Mouse (Mus musculus): ENCODE measurements around the gene Samd7. TPM values are rescaled to one million over a fixed set of nuclear protein-coding genes. Genes with fewer than 3 reads are reported as not detected.
"Not testable (repeated sequence)": the region's sequence is repeated elsewhere in the genome, so short reads cannot be mapped to it uniquely, and the experiment has no call there.

Gene Samd7
- polyA plus RNA-seq (2015; fragmentation: Nextera tagmentation; extraction: Ambion mirVana) = not detected in 2 replicates

DNA sequence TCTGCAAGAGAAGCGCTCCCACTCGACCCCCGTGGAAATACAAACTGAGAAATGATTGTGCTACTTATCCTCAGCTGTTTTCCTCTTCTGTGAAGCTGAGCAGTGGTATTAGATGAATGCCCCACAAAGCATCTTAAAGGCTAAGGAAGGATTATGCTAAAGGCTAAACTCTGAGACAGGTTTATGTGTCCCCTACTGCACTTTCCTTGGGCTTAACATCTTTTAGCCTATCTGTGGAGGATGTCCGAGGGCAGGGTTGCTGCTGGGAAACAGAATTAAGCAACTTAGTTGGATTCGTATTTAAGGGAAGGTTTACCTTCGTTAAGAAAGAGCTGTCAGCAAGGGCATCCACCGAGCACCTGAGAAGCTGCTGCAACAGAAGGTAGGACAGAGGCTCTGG, at the start of gene Samd7:
Gene Samd7 (plus strand): TSS at position 288 of the 400 bp plus-strand sequence.
- no peak within 1 kb of the TSS for H3K27ac ChIP-seq (replicated peaks)
- H3K36me3 ChIP-seq = no peaks in the 10 kb centered on the region
- H3K4me1 ChIP-seq = no peaks in the 10 kb centered on the region
- ATAC-seq (ENCODE audit: low FRiP score) = no peak
- H3K9ac ChIP-seq (replicated peaks) = no peak within 1 kb of the TSS
- no peak within 1 kb of the TSS for H3K4me2 ChIP-seq
- no peaks in the 10 kb centered on the region for H3K9me3 ChIP-seq (replicated peaks)
- H3K4me3 ChIP-seq (replicated peaks) = no peak within 1 kb of the TSS
- H3K27me3 ChIP-seq (replicated peaks) = no peaks in the 10 kb centered on the region
- 86% methylated on average over 7 of the region's 7 CpGs for WGBS

DNA sequence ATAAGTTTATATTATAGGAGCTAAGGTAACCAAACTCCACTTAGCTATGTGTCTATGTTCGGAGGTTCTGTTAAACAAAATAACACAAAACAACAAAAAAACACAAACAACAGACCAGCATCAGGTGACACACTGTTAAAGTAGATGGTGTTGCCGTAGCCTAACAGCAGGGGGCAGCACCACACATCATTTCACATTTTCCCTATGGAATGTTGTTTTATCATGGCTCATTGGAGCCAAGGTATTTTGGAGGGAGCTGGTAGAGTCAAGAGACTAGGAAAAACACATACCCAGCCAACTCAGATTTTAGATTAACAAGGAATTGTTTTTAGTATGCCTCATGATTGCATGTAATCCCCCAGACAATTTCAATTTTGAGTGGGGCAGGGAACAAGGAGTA, 49.7 kb upstream of the Samd7 start:
- WGBS = 18% methylated on average over 2 of the region's 2 CpGs
- Histone ChIP-seq H3K4me3 (replicated peaks) (no peak overlapping the region), H3K9ac (replicated peaks) (no peak overlapping the region), H3K4me1 (no peaks in the 10 kb centered on the region), H3K4me2 (no peak overlapping the region), H3K9me3 (replicated peaks) (no peaks in the 10 kb centered on the region), H3K36me3 (no peaks in the 10 kb centered on the region), H3K27me3 (replicated peaks) (no peaks in the 10 kb centered on the region), H3K27ac (replicated peaks) (no peak overlapping the region)
- ATAC-seq (ENCODE audit: low FRiP score) = no peak

DNA sequence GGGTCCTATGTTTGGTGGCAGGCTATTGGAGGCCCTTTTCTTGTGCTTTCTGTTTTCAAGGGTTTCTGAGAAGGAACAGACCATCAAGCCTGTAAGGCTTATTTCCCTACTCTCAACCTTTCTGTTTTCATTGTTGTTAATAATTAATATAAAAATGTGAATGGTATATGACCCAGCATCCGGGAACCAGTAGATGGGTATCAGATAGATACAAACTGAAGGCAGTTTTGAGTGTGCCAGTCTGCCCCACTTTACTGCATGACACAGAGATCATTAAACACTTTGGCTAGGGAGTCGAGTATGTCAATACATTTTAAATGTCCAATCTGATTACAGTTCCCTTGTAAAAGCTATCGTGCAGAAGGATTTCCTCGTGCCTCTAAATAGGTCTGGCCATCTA, 48.2 kb upstream of the Samd7 start:
- WGBS = 38% methylated on average over 4 of the region's 4 CpGs
- Histone ChIP-seq H3K36me3 (no peaks in the 10 kb centered on the region), H3K4me2 (no peak overlapping the region), H3K9me3 (replicated peaks) (no peaks in the 10 kb centered on the region), H3K4me1 (no peaks in the 10 kb centered on the region), H3K9ac (replicated peaks) (no peak overlapping the region), H3K27ac (replicated peaks) (no peak overlapping the region), H3K27me3 (replicated peaks) (no peaks in the 10 kb centered on the region), H3K4me3 (replicated peaks) (no peak overlapping the region)
- ATAC-seq (ENCODE audit: low FRiP score) = no peak

- H3K9me3 ChIP-seq (replicated peaks); H3K36me3 ChIP-seq; H3K27me3 ChIP-seq (replicated peaks); H3K4me2 ChIP-seq; H3K27ac ChIP-seq (replicated peaks); H3K4me3 ChIP-seq (replicated peaks); H3K4me1 ChIP-seq; H3K9ac ChIP-seq (replicated peaks); ATAC-seq (ENCODE audit: low FRiP score): not testable (repeated sequence)
- 90% methylated on average over 6 of the region's 6 CpGs for WGBS
Observed at GRCm38 (mm10) chr3:30699711-30700505, 46.2 kb upstream of the Samd7 start, which contains the start of gene Lrrc31. Gene Lrrc31, minus strand, starts transcription at chr3:30699843.

GRCm38 (mm10) chr3:30705977-30706376, 40.1 kb upstream of the Samd7 start:
- 88% methylated on average over 3 of the region's 3 CpGs for WGBS
- Histone ChIP-seq H3K9ac (replicated peaks) (no peak overlapping the region), H3K9me3 (replicated peaks) (no peaks in the 10 kb centered on the region), H3K27me3 (replicated peaks) (no peaks in the 10 kb centered on the region), H3K4me1 (no peaks in the 10 kb centered on the region), H3K36me3 (no peaks in the 10 kb centered on the region), H3K27ac (replicated peaks) (no peak overlapping the region), H3K4me2 (no peak overlapping the region), H3K4me3 (replicated peaks) (no peak overlapping the region)
- no peak for ATAC-seq (ENCODE audit: low FRiP score)

DNA sequence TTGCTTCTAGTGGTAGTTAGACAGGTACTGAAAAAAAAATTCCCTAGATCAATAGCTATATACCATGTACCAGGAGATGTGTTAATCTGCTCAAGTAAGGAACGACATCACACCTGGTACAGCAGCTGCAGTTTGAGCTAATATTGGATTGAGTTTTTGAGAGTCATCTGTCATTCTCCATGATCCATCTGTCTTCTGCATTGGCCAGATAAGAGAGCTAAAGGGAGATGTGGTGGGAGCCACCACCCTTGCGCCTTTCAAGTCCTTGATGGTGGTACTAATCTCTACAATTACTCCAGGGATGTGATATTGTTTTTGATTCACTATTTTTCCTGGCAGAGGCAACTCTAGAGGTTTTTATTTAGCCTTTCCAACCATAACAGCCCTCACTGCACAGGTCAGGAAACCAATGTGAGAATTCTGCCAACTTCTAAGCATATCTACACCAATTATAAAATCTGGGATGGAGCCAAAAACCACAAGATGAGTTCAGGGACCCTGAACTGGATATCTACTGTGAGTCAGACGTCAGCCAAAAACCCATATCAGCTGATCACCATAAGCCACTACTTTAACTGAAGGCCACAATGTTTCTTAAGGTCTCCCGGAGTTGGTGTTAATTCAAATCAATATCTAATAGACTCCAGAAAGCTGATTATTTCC, 39.3 kb upstream of the Samd7 start:
- no peak for ATAC-seq (ENCODE audit: low FRiP score)
- WGBS = 82% methylated on average over 4 of the region's 4 CpGs
- H3K9me3 ChIP-seq (replicated peaks) = no peaks in the 10 kb centered on the region

GRCm38 (mm10) chr3:30710191-30710590, 35.9 kb upstream of the Samd7 start:
- WGBS = 89% methylated on average over 6 of the region's 6 CpGs
- no peak for ATAC-seq (ENCODE audit: low FRiP score)
- H3K4me1 ChIP-seq = no peaks in the 10 kb centered on the region
- H3K27ac ChIP-seq (replicated peaks) = no peak overlapping the region
- H3K27me3 ChIP-seq (replicated peaks) = no peaks in the 10 kb centered on the region
- H3K9me3 ChIP-seq (replicated peaks) = no peaks in the 10 kb centered on the region
- H3K9ac ChIP-seq (replicated peaks) = no peak overlapping the region
- H3K4me3 ChIP-seq (replicated peaks) = no peak overlapping the region
- no peak overlapping the region for H3K4me2 ChIP-seq
- no peaks in the 10 kb centered on the region for H3K36me3 ChIP-seq

More for the DNA sequence above, 39.3 kb upstream of the Samd7 start:
- H3K4me1 ChIP-seq = no peaks in the 10 kb centered on the region
- H3K36me3 ChIP-seq = no peaks in the 10 kb centered on the region
- no peak overlapping the region for H3K4me3 ChIP-seq (replicated peaks)
- no peak overlapping the region for H3K27ac ChIP-seq (replicated peaks)
- no peaks in the 10 kb centered on the region for H3K27me3 ChIP-seq (replicated peaks)
- no peak overlapping the region for H3K4me2 ChIP-seq
- H3K9ac ChIP-seq (replicated peaks) = no peak overlapping the region

- Histone ChIP-seq H3K27ac (replicated peaks) (no peak overlapping the region), H3K9me3 (replicated peaks) (no peaks in the 10 kb centered on the region), H3K4me3 (replicated peaks) (no peak overlapping the region), H3K4me2 (no peak overlapping the region), H3K9ac (replicated peaks) (no peak overlapping the region), H3K36me3 (no peaks in the 10 kb centered on the region), H3K4me1 (no peaks in the 10 kb centered on the region), H3K27me3 (replicated peaks) (no peaks in the 10 kb centered on the region)
- WGBS = 91% methylated on average over 1 of the region's 1 CpGs
- no peak for ATAC-seq (ENCODE audit: low FRiP score)
Observed at GRCm38 (mm10) chr3:30713334-30713733, 32.8 kb upstream of the Samd7 start.

GRCm38 (mm10) chr3:30718649-30719048, 27.4 kb upstream of the Samd7 start:
- Histone ChIP-seq H3K9me3 (replicated peaks) (no peaks in the 10 kb centered on the region), H3K27ac (replicated peaks) (no peak overlapping the region), H3K4me1 (no peaks in the 10 kb centered on the region), H3K36me3 (no peaks in the 10 kb centered on the region), H3K4me3 (replicated peaks) (no peak overlapping the region), H3K9ac (replicated peaks) (no peak overlapping the region), H3K4me2 (no peak overlapping the region), H3K27me3 (replicated peaks) (no peaks in the 10 kb centered on the region)
- WGBS = 89% methylated on average over 3 of the region's 3 CpGs
- no peak for ATAC-seq (ENCODE audit: low FRiP score)

DNA sequence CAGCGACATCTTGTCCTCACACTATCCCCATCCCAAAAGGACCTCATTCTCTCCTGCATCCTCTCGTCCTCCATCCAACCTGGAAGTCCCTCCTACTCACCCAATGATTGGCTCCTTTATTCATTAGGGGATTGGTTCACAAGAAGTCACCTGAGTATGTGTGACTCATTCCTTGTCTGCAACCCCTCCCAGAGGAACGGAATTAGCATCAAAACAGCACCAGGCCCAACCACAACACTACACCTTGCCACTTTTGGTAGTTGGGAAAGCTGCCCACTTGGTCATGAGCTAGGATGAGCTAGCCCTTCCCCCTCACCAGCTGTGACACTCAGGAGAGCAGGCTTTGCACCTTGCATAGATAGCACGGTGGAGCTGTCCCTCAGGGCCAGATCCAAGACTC, 24.1 kb upstream of the Samd7 start:
- Histone ChIP-seq H3K27me3 (replicated peaks) (no peaks in the 10 kb centered on the region), H3K27ac (replicated peaks) (no peak overlapping the region), H3K9me3 (replicated peaks) (no peaks in the 10 kb centered on the region), H3K4me1 (no peaks in the 10 kb centered on the region), H3K9ac (replicated peaks) (no peak overlapping the region), H3K4me2 (no peak overlapping the region), H3K36me3 (no peaks in the 10 kb centered on the region), H3K4me3 (replicated peaks) (no peak overlapping the region)
- ATAC-seq (ENCODE audit: low FRiP score) = no peak
- WGBS = 82% methylated on average over 4 of the region's 4 CpGs

- Histone ChIP-seq H3K4me2 (no peak overlapping the region), H3K27ac (replicated peaks) (no peak overlapping the region), H3K4me1 (no peaks in the 10 kb centered on the region), H3K9me3 (replicated peaks) (no peaks in the 10 kb centered on the region), H3K27me3 (replicated peaks) (no peaks in the 10 kb centered on the region), H3K9ac (replicated peaks) (no peak overlapping the region), H3K36me3 (no peaks in the 10 kb centered on the region), H3K4me3 (replicated peaks) (no peak overlapping the region)
- 89% methylated on average over 2 of the region's 2 CpGs for WGBS
- ATAC-seq (ENCODE audit: low FRiP score) = no peak
Observed at GRCm38 (mm10) chr3:30722461-30722860, 23.6 kb upstream of the Samd7 start.

GRCm38 (mm10) chr3:30723179-30723578, 22.9 kb upstream of the Samd7 start:
- no peak overlapping the region for H3K9ac ChIP-seq (replicated peaks)
- H3K9me3 ChIP-seq (replicated peaks) = no peaks in the 10 kb centered on the region
- no peaks in the 10 kb centered on the region for H3K27me3 ChIP-seq (replicated peaks)
- no peaks in the 10 kb centered on the region for H3K36me3 ChIP-seq
- H3K4me3 ChIP-seq (replicated peaks) = no peak overlapping the region
- ATAC-seq (ENCODE audit: low FRiP score) = no peak
- no peak overlapping the region for H3K27ac ChIP-seq (replicated peaks)
- WGBS = 33% methylated on average over 5 of the region's 5 CpGs
- H3K4me2 ChIP-seq = no peak overlapping the region
- no peaks in the 10 kb centered on the region for H3K4me1 ChIP-seq
